Mouse (Mus musculus) ES-E14 (cell line): ENCODE data around the gene Hcfc1. TPM values are rescaled to one million over a fixed set of nuclear protein-coding genes. Genes with fewer than 3 reads are reported as not detected.

Source experiments
- DNase-seq: peaks from one replicate; pipeline ENCODE4 v3.0.0-alpha.2; 2013; ENCODE audit warnings: low read depth, low spot score
- H3K27ac ChIP-seq: 2 replicates; pipeline ENCODE4 v1.5.1; 2012; ENCODE audit warnings: low read depth, mild to moderate bottlenecking, low read length, moderate library complexity, mixed read lengths; ENCODE audit not compliant: poor library complexity, insufficient read depth, severe bottlenecking
- H3K36me3 ChIP-seq: 2 replicates; pipeline ENCODE4 v1.6.1; 2012; ENCODE audit warnings: mild to moderate bottlenecking, low read length, moderate library complexity, mixed read lengths; ENCODE audit not compliant: control insufficient read depth, poor library complexity, insufficient read depth, severe bottlenecking
- H3K4me1 ChIP-seq, 2 experiments: fragments of 150-350 bp in 1 of 2; sonication (generic) in 1 of 2; 2 replicates each; pipeline ENCODE4 v1.6.1; 2012; ENCODE audit warnings: low read length in 2 of 2, mild to moderate bottlenecking in 1 of 2, mixed read lengths in 1 of 2; ENCODE audit not compliant: control insufficient read depth in 2 of 2, insufficient read depth in 2 of 2, poor library complexity in 1 of 2
- H3K4me3 ChIP-seq, 2 experiments: fragments of 150-350 bp in 1 of 2; sonication (generic) in 1 of 2; 2 replicates each; pipeline ENCODE4 v1.5.1; 2012; ENCODE audit warnings: low read length in 2 of 2, low read depth in 1 of 2, mild to moderate bottlenecking in 1 of 2, mixed read lengths in 1 of 2; ENCODE audit not compliant: insufficient read depth in 1 of 2, poor library complexity in 1 of 2, severe bottlenecking in 1 of 2
- H3K9ac ChIP-seq: 2 replicates; pipeline ENCODE4 v1.6.1; 2012; ENCODE audit warnings: low read depth, mild to moderate bottlenecking, low read length, mixed read lengths; ENCODE audit not compliant: poor library complexity, insufficient read depth, severe bottlenecking
- H3K9me3 ChIP-seq: fragments of 150-350 bp; sonication (generic); 2 replicates; pipeline ENCODE4 v1.6.1; 2012; ENCODE audit warnings: low read depth, mild to moderate bottlenecking, low read length; ENCODE audit not compliant: control insufficient read depth, insufficient read depth
- CHD2 ChIP-seq: IDR thresholded peaks from 2 replicates; pipeline ENCODE4 v1.6.1; 2014; ENCODE audit warnings: mild to moderate bottlenecking, low read depth, low read length, inconsistent platforms
- HCFC1 ChIP-seq: IDR thresholded peaks from 2 replicates; pipeline ENCODE4 v1.6.1; 2012; ENCODE audit warnings: low read length, inconsistent platforms, borderline replicate concordance; ENCODE audit not compliant: insufficient read depth
- MAFK ChIP-seq: IDR thresholded peaks from 2 replicates; pipeline ENCODE4 v1.6.1; 2014; ENCODE audit warnings: mild to moderate bottlenecking, low read depth, low read length, inconsistent platforms; ENCODE audit not compliant: insufficient read depth
- ZC3H11A ChIP-seq: IDR thresholded peaks from 2 replicates; pipeline ENCODE4 v1.6.1; 2012; ENCODE audit warnings: low read depth, mild to moderate bottlenecking, inconsistent platforms, low read length, borderline replicate concordance
- ZNF384 ChIP-seq: IDR thresholded peaks from 2 replicates; pipeline ENCODE4 v1.6.1; 2012; ENCODE audit warnings: low read depth, low read length, inconsistent platforms
- in situ Hi-C, 2 experiments: fragments of 600-800 bp; cut with MboI; formaldehyde crosslinking; loops; one replicate each; pipeline ENCODE4 v1.15.1; 2025; ENCODE audit warnings: low sequenced_read_pairs in 2 of 2, inconsistent platforms in 1 of 2; ENCODE audit not compliant: unreplicated experiment in 2 of 2
- total RNA-seq: library from RNA; depleted of rRNA; stranded (reverse); fragments of 300-350 nt; gene quantifications from 2 replicates; pipeline ENCODE4 v1.2.3, GENCODE M21; 2012; rRNA removed

Hcfc1 gene
- 89.6 and 95.7 TPM in 2 replicates for total RNA-seq

DNA sequence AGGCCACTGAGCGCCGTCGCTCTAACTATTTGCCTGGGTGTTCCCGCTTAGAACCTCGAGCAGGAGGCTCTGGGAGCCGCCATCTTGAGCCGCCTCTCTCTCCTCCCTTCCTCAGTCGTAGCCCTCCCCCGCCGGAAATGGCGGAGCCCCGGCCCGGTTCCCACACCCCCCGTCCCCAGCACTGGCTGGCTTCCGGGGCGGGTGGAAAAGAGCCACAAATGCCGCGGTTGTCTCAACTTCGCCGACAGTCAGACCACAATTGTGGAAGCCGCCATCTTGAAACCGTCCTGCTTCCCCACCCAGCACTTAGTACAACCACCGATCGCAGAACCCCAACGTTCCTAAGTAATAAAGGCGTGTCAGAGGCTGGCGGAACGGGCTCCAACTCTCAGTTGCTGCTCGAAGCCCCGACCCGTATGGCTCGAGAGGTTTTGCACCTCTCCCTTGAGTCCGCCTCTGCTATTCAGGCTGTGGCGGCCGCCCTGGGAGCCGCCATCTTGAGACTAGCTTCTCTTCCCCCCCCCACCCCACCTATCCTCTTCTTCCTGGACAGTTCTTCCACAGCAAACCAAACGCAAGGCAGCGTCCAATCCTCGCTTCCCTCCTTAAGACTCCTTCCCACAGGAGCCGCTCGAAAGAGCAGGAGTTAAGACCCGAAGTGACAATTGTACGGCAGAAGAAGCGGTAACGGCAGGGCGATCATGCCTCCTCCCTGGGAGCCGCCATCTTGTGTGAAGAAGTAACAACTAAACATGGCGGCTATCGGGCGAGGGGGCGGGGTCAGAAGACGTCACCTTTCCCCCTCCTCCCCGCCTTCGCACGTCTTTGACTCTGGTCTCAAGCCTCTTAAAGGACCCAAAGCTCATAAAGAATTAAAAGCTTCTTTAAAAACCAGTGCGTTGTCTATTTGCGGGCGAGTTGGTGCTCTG lies at the start of gene Hcfc1:
Hcfc1 (minus strand) TSS at position 110 of the 929 bp plus-strand sequence.
- in situ Hi-C loops, result loop anchor here in 1 of 2 experiments (25.0 kb wide), 1 partner anchor 271 kb away; the partner anchor contains the start of gene Flna
- peak within 1 kb of the TSS; percentile 99 for H3K9ac ChIP-seq
- TF ChIP-seq ZNF384 (no peak), HCFC1 (peak; percentile 7; the same call in 1 of the 2 replicates)
- peak; percentile 65 for DNase-seq
- H3K4me1 ChIP-seq, result peaks cover 2% of the 10 kb centered on the region in 2 experiments; a peak in 2 of 4 replicates
- H3K36me3 ChIP-seq, result peaks cover 21% of the 10 kb centered on the region
- H3K27ac ChIP-seq, result peak within 1 kb of the TSS; percentile 99
- no peaks in the 10 kb centered on the region for H3K9me3 ChIP-seq
- H3K4me3 ChIP-seq, result peak within 1 kb of the TSS; percentile 97 to 98

GRCm38 (mm10) chrX:74014597-74014996 lies 48.4 kb upstream of the Hcfc1 start:
- no peak for DNase-seq
- in situ Hi-C loops, result no loop called here
- TF ChIP-seq MAFK (no peak), ZC3H11A (no peak), ZNF384 (no peak), HCFC1 (no peak)

DNA sequence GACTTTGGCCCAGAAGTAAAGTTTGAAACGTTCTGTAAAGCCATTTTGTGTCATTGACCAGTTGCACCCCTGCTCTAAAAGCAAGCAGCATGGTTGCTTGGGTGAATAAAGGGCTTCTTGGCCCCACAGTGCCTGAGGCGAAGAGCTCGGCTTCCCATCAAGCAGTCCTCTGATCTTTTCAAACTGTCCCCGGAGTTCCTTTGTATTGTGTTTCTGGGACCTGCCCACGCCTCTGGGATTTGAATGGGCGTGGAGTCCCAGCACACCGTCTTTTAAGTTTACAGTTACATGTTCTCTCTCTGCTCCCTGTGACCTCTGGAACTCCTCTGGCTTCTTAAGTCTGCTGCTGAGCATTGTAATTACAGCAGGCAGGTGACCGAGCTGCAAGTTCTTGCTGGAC lies 41.9 kb upstream of the Hcfc1 start:
- peak overlapping the region; percentile 84; the same call in 1 of the 2 replicates for H3K27ac ChIP-seq
- TF ChIP-seq MAFK (no peak), ZC3H11A (no peak), CHD2 (no peak)
- no peaks in the 10 kb centered on the region for H3K9me3 ChIP-seq
- peaks cover 3 to 5% of the 10 kb centered on the region in 2 experiments; a peak in 1 of 4 replicates for H3K4me1 ChIP-seq
- H3K9ac ChIP-seq, result no peak overlapping the region; the same call in 1 of the 2 replicates
- in situ Hi-C loops, result no loop called here
- peak; percentile 76 for DNase-seq
- H3K4me3 ChIP-seq, result no peak overlapping the region
- no peaks in the 10 kb centered on the region for H3K36me3 ChIP-seq

More at GRCm38 (mm10) chrX:74014597-74014996, 48.4 kb upstream of the Hcfc1 start:
- H3K36me3 ChIP-seq, result peaks cover 12% of the 10 kb centered on the region
- H3K4me3 ChIP-seq, result no peak overlapping the region
- no peak overlapping the region for H3K9ac ChIP-seq
- no peaks in the 10 kb centered on the region for H3K9me3 ChIP-seq
- no peak overlapping the region for H3K27ac ChIP-seq
- no peaks in the 10 kb centered on the region for H3K4me1 ChIP-seq

- no peak overlapping the region for H3K27ac ChIP-seq
- no peaks in the 10 kb centered on the region for H3K9me3 ChIP-seq
- in situ Hi-C loops, result no loop called here
- H3K9ac ChIP-seq, result no peak overlapping the region
- DNase-seq, result no peak
- no peaks in the 10 kb centered on the region for H3K36me3 ChIP-seq
- H3K4me1 ChIP-seq, result peaks cover 3 to 5% of the 10 kb centered on the region in 2 experiments; a peak in 1 of 4 replicates
- no peak overlapping the region for H3K4me3 ChIP-seq
- TF ChIP-seq ZC3H11A (no peak), HCFC1 (no peak), CHD2 (no peak)
Measured at GRCm38 (mm10) chrX:74006401-74006800, 40.2 kb upstream of the Hcfc1 start.
